Mouse (Mus musculus) right cerebral cortex, postnatal 4 days (tissue): Measurements from ENCODE around the gene Gm21209.
"Not testable (repeated sequence)": the region's sequence is repeated elsewhere in the genome, so short reads cannot be mapped to it uniquely, and the experiment has no call there.

Source experiments
- DNase-seq: peaks from one replicate; pipeline ENCODE4 v3.0.0-alpha.2; 2022

Gene Gm21209

GRCm38 (mm10) chrY:49570856-49571255 is at the start of gene Gm21209:
Gene Gm21209 (plus strand): TSS chrY:49571156.
- DNase-seq: not testable (repeated sequence)
